Mouse (Mus musculus): ENCODE measurements around the gene Etl4. TPM values are rescaled to one million over a fixed set of nuclear protein-coding genes. Genes with fewer than 3 reads are reported as not detected.

Etl4 gene
- 10 to 100 TPM; 57.5 to 85.3 TPM for total RNA-seq (2021)
- long read RNA-seq, experiment 1, partial matches to known transcripts = 8 of 19 reads
- long read RNA-seq, experiment 1, other reads (novel, unspliced or antisense) = 9 of 19 reads
- long read RNA-seq, experiment 2, partial matches to known transcripts = 9 of 19 reads
- long read RNA-seq, experiment 2, other reads (novel, unspliced or antisense) = 9 of 19 reads

DNA sequence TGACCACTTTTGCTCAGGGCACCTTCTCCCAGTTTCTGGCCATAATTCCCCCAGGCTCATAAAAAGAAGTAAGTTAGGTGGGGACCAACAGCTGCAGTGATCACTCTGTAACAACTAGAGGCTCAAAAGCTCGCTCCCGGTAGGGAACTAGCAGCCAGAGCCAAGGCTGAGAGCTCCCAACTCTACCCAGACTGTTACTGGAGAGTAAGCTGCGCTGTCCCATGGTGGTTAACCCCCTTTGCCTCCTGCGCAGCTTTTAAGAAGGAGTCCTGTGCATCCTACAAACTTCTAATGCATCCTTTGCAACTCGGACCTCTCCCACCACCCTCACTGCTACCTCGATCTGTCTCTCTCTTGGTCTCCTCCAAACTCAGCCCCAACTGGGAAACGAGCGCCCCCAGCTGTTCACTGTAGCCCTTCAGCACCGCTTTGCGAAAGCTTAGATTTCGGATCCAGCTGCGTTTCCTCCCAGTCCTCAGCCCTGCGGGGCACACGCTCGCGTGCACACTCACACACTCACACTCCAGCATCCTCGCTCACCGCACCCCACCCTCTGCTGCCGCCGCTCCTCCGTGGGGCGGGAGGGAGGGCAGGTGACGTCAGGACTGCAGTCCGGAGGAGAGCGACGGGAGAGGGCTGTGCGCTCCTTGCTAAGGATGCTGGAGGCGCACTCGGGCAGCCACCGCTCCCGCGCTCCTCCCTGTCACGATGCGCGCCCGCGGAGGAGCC is at the start of gene Etl4:
Gene Etl4 (plus strand): TSS at position 610 of the 729 bp plus-strand sequence.
- Histone ChIP-seq H3K4me3 (peak within 1 kb of the TSS; percentile 42), H3K27ac (no peak within 1 kb of the TSS)
- intact Hi-C loops (cut with DNase I) = no loop called here
- TF ChIP-seq CTCF (IDR thresholded peaks at IDR 0.05) = peak; percentile 31; the same call in 1 of the 2 replicates
- DNase-seq = peak; percentile 21

DNA sequence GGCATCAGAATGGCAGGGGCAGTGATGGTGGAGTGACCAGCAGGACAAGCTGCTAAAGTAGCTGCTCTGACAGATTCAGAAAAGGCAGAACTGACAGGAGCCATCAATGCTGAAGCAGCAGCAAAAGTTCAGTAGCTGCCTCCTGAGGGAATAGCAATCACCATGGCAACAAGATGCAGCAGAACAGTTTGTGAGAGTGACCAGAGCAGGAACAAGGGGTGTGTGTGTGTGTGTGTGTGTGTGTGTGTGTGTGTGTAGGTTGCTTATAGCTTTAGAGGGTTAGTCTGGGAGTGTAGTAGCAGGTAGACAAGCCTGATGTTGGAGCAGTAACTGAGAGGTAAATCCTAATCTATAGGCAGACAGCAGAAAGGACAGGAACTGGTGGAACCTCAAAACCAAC is 40.4 kb upstream of the Etl4 start:
- no peak for DNase-seq
- no peak overlapping the region for H3K4me3 ChIP-seq
- H3K27ac ChIP-seq = no peak overlapping the region
- intact Hi-C loops (cut with DNase I) = no loop called here
- no peak for TF ChIP-seq CTCF (IDR thresholded peaks at IDR 0.05)

DNA sequence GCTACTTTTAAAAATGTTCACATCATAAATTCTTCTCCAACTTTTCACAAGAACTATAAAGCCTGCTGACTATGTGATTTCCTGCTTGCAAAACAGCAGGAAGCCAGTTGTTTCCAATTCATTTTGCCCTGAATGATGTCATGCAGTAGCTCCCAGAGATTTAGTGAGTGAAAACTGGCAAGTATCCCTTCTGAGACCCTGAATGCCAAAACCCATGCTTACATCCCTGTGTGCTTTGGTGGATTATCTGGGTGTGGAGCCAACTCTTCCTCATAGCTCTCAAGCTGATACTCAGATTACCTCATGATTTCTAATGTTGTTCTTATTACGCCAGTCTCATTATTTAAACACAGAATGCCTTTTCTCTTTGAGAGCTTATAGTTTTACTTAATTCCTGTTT is 37.7 kb upstream of the Etl4 start:
- intact Hi-C loops (cut with DNase I) = no loop called here
- no peak overlapping the region for H3K4me3 ChIP-seq
- no peak for DNase-seq
- TF ChIP-seq CTCF (IDR thresholded peaks at IDR 0.05) = no peak
- H3K27ac ChIP-seq = no peak overlapping the region

DNA sequence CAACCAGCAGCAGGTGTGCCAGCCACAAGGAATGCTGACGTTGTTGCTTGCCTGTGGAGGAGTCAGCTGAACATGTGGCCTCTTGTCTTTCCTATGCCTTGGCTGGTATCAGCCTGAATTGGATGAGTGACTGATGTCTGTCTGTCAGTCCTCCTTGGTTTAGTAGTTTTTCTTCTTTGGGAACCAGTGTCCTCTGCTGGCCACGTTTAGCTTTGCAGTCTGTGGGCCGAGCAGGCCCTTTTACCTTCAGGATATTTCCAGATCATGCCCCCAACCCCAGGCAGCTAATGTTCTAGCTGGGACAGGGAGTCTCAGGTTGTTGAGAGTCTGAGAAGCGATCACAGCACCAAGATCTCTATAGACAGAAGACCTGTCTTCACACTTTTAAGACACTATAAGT is 18.7 kb upstream of the Etl4 start:
- intact Hi-C loops (cut with DNase I) = no loop called here
- peak; percentile 29; the same call in 1 of the 2 replicates for TF ChIP-seq CTCF (IDR thresholded peaks at IDR 0.05)
- Histone ChIP-seq H3K27ac (no peak overlapping the region), H3K4me3 (no peak overlapping the region)
- no peak for DNase-seq

DNA sequence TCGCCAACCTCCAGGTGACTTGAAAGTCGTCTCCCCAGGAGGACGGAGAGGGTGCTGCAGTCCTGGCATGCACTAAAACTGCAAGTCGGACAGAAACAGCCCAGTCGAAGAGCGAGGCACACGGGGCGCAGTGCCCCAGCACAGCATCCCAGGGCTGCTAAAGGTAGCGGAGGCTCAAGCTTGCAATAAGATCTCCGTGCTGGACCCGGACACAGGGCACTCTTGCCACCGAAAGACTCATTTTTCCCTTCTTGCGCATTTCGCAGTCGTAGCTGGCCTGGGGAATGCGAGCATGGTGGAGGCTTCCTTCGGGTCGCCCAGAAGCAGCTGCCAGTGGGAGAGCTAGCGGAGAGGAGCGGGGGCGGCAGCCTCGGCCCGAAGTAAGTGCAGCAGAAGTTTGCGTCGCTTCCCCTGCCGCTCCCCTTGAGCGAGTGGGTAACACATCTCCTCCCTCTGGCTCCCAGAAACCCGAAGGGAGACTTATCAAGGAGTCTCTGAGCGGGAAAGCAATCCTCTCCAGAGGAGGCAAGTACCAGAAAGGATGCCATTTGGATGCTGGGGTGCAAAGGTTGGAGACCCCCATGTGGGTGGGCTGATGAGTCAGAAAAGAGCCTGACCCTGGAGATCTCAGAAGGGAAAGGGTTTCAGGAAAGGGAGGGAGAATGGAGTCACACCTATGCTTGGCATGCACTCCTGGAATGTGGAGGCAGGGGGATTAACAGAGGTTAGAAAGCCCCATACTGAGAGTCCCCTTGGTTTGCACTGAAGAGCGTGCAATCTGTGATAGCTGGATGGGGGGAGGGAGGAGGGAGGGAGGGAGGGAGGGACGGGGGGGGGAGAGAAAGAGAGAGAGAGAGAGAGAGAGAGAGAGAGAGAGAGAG is 560 bp downstream of the Etl4 start:
- DNase-seq = no peak
- Histone ChIP-seq H3K4me3 (peak overlapping the region; percentile 42), H3K27ac (no peak overlapping the region)
- intact Hi-C loops (cut with DNase I) = no loop called here
- no peak for TF ChIP-seq CTCF (IDR thresholded peaks at IDR 0.05)

DNA sequence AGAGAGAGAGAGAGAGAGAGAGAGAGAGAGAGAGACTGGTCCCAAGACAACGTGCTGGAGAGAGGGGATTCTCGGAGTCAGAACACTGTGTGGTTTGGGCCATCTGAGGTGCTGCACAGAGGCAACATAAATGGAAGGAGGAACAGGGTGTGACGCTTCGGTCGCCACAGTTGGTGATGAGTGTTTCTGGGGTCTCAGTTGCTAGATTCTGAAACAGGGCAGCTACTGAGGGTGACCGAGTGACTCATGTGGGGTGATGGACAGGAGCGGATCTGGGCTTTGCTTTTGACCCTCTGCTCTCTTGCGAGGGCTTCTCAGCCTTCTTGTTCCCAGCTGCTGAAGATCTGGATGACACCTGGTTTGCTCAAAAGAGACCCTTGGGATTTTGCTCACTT is 1.2 kb downstream of the Etl4 start:
- no peak overlapping the region for H3K27ac ChIP-seq
- H3K4me3 ChIP-seq = no peak overlapping the region
- intact Hi-C loops (cut with DNase I) = no loop called here
- no peak for DNase-seq
- TF ChIP-seq CTCF (IDR thresholded peaks at IDR 0.05) = no peak

DNA sequence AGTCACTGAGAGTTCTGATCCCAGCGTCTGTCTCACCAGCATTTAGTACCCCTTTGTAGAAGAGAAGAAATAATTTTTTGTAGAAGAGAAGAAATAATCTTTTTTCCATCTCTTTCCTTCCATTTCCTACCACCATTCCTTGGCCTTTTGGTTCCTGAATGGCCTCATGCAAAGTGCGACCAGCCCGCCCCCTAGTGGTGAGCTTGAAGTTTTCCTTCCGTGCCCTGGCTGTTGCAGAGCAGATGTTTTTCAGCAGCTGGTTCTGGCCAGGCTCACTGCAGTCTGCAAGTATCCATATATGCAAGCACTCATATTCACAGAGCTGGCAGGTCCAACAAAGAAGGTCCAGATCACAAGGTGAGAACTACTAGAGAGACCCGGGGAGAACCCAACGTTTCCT is 9.6 kb downstream of the Etl4 start:
- Histone ChIP-seq H3K27ac (no peak overlapping the region), H3K4me3 (no peak overlapping the region)
- intact Hi-C loops (cut with DNase I) = loop anchor here (2.0 to 5.0 kb wide), 3 partner anchors 202 to 502 kb away; no protein-coding TSS in a partner anchor
- peak; percentile 81 for TF ChIP-seq CTCF (IDR thresholded peaks at IDR 0.05)
- peak; percentile 68 for DNase-seq

DNA sequence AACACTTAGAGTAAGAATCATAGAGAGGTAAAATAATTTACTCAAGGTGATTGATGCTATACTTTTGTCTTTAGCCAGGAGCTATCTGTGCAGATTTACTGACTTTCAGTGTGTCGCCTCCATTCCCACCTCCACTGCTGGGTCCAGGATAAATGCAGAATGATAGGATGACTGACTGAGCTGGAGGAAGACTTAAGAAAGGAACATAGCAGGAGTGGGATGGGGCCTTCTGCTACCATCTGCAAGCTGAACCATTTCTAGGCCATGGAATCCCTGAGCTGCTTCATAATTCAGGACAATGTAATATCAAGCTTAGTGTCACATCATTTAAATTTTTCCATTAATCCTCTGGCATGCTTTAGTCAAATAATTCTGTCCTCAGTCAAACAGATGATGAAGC is 20.4 kb downstream of the Etl4 start:
- TF ChIP-seq CTCF (IDR thresholded peaks at IDR 0.05) = no peak
- no peak overlapping the region for H3K4me3 ChIP-seq
- no peak overlapping the region for H3K27ac ChIP-seq
- intact Hi-C loops (cut with DNase I) = no loop called here
- DNase-seq = no peak

DNA sequence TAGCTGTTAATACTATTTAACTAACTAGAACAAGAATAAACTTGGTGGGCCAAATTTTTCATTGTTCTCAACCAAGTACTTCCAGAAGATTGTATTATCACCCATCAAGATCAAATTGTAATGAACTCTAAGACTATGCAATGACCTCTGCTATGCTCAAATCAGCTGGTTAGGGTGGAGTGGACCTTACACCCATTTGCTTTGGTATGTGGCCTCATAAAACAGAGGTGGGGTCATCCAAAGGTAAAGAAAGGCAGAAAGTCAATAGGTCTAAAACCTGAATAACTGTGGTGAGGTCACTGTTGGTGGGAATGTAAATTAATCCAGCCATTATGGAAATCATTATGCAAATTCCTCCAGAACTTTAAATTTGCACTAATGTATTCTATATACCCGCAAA is 24.3 kb downstream of the Etl4 start:
- Histone ChIP-seq H3K27ac (no peak overlapping the region), H3K4me3 (no peak overlapping the region)
- intact Hi-C loops (cut with DNase I) = no loop called here
- TF ChIP-seq CTCF (IDR thresholded peaks at IDR 0.05) = no peak
- no peak for DNase-seq

DNA sequence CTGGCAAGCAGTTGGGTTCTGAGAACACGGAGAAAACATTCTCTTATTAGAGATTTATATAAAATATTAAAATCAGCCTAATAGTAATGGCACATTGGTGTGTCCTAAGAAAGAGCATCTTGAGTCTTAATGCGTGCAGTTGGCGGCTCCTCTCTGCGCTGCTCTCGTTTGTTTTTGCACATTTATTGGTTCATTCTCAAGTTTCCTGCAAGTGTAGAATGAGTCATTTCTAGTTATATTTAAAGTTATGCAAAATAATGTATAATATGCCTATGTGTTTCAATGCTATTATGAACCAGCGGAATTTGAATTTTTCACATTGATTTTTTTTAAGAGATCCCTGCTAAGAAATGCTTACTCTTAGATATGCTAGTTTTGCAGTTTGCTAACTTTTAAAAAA is 35.6 kb downstream of the Etl4 start:
- no peak for TF ChIP-seq CTCF (IDR thresholded peaks at IDR 0.05)

DNA sequence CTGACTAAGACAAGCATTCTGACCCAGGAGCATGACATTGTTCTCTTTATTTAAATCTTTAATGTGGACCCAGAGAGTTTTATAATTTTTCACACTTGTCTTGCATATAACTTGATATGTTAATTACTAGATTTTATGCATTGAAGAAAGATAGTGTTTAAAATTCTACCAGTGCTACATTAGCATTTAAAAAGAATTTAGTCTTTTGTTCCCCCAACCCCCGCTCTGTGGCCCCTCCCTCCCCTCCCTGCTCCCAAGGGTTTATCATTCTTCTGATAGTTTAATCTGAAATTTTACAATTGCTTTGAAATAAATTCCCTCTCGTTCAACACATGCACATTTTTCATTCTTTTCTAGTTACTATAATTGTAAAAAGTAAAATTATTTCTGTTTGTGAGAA is 43.4 kb downstream of the Etl4 start:
- TF ChIP-seq CTCF (IDR thresholded peaks at IDR 0.05) = no peak
- intact Hi-C loops (cut with DNase I) = no loop called here
- H3K4me3 ChIP-seq = no peak overlapping the region
- DNase-seq = no peak
- no peak overlapping the region for H3K27ac ChIP-seq

More for the DNA sequence above, 35.6 kb downstream of the Etl4 start:
- DNase-seq = no peak
- intact Hi-C loops (cut with DNase I) = no loop called here
- no peak overlapping the region for H3K4me3 ChIP-seq
- no peak overlapping the region for H3K27ac ChIP-seq

DNA sequence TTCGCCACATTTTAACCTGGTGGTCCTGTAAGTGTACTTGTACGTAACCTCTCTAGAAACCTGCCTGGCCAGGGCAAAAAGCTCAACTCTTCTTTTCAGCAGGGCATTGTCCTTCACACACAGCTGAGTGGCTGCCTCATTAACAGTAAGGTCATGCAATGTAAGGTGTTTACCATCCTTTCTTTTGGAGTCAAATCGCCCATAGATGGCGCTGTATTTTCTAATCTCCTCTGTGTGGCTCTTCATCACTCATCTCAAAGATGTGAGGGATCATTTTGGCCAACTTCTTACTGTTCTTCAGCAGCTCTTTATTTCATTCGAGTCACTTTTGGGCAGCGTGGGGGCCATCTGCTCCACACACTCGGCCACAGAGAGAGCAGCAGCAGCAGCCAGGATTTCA is 56.9 kb downstream of the Etl4 start:
- intact Hi-C loops (cut with DNase I) = no loop called here
- TF ChIP-seq CTCF (IDR thresholded peaks at IDR 0.05) = no peak
- Histone ChIP-seq H3K4me3 (no peak overlapping the region), H3K27ac (no peak overlapping the region)
- no peak for DNase-seq

DNA sequence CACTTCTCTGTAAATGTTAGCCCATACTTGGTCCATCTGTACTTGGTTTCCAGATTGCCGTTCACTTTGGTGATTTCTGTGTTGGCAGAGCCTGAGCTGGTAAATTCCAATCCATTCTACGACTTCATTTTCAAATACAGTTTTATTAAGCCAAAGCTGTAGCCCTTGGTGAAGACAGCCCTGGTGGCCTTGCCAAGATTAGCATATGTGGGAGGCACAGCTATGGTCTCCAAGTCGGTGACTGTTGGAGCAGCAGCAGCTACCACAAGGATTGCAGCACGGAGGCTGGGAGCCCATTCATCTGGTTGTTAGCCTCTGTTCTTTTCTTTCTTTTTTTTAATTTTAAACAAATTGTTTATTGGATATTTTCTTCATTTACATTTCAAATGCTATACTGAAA is 128.1 kb downstream of the Etl4 start:
- TF ChIP-seq CTCF (IDR thresholded peaks at IDR 0.05) = no peak
- Histone ChIP-seq H3K27ac (no peak overlapping the region), H3K4me3 (no peak overlapping the region)
- DNase-seq = no peak
- intact Hi-C loops (cut with DNase I) = no loop called here

Data from gastrocnemius, adult 2 months (tissue).